Mouse (Mus musculus): ENCODE data around the gene Nsmce4a. TPM values are rescaled to one million over a fixed set of nuclear protein-coding genes. Genes with fewer than 3 reads are reported as not detected.

Gene Nsmce4a
- 130 and 198 TPM in 2 replicates for polyA plus RNA-seq (2012; ENCODE audit: low replicate concordance)

GRCm38 (mm10) chr7:130572821-130573220 lies at the start of gene Nsmce4a:
TSS of gene Nsmce4a (minus strand) at chr7:130573118.

GRCm38 (mm10) chr7:130577388-130578003 lies 4.6 kb upstream of the Nsmce4a start, which contains the start of gene Tacc2:
TSS of gene Tacc2 (plus strand) at chr7:130577438.

GRCm38 (mm10) chr7:130520049-130520425 lies 52.9 kb downstream of the Nsmce4a start, which contains the start of gene Ate1:
TSS of gene Ate1 (minus strand) at chr7:130520369.

Other genes with a start within 250 kb of the Nsmce4a start
- 2.8 and 18.2 TPM in 2 replicates for gene Ate1, start 52.7 kb downstream of the Nsmce4a start, polyA plus RNA-seq (2012; ENCODE audit: low replicate concordance)
- 1.2 and 2.8 TPM in 2 replicates for gene Tacc2, start 4.3 kb upstream of the Nsmce4a start, polyA plus RNA-seq (2012; ENCODE audit: low replicate concordance)
- not detected in 2 replicates for gene Btbd16, start 201.0 kb upstream of the Nsmce4a start, polyA plus RNA-seq (2012; ENCODE audit: low replicate concordance)

Data from leukemia stem cell, adult 10-12 weeks (primary cell).